Mouse (Mus musculus) ES-Bruce4 (cell line): ENCODE measurements at regions not wholly inside any gene's neighbourhood (a gene's known extent, or its start where the extent isn't known, plus 50 kb on each side); places are given as distances from the start of the nearest gene placed in this dataset.

Experiments used
- CTCF ChIP-seq: IDR thresholded peaks from one replicate; pipeline ENCODE4 v1.8.1; 2011; ENCODE audit warnings: low read depth, low read length
- EP300 ChIP-seq: IDR thresholded peaks from 2 replicates; pipeline ENCODE4 v1.6.1; 2011; ENCODE audit warnings: low read depth, low read length; ENCODE audit not compliant: insufficient read depth
- POLR2A ChIP-seq: IDR thresholded peaks from one replicate; pipeline ENCODE4 v1.8.1; 2011; ENCODE audit warnings: low read length; ENCODE audit not compliant: insufficient read depth

GRCm38 (mm10) chr11:111944282-111944681 is 837.7 kb upstream of the Sox9 start:
- TF ChIP-seq POLR2A: no peak
- TF ChIP-seq CTCF: no peak
- no peak for TF ChIP-seq EP300
